Mouse (Mus musculus) cerebellum, adult 11-12 months (tissue): ENCODE data around the gene Osgepl1.
"Not testable (repeated sequence)": the region's sequence is repeated elsewhere in the genome, so short reads cannot be mapped to it uniquely, and the experiment has no call there.

Experiments
- DNase-seq: peaks from one replicate; pipeline ENCODE4 v3.0.0; 2022

Osgepl1 gene

GRCm38 (mm10) chr1:53312989-53313967 lies at the start of gene Osgepl1:
Osgepl1 (plus strand) TSS chr1:53313624.
- peak; percentile 85 for DNase-seq

GRCm38 (mm10) chr1:53264958-53265612 lies 48.3 kb upstream of the Osgepl1 start:
- DNase-seq: not testable (repeated sequence)

GRCm38 (mm10) chr1:53269901-53270300 lies 43.5 kb upstream of the Osgepl1 start:
- no peak for DNase-seq

GRCm38 (mm10) chr1:53272646-53273045 lies 40.8 kb upstream of the Osgepl1 start:
- DNase-seq: peak; percentile 39

- DNase-seq: no peak
These were observed 22.2 kb upstream of the Osgepl1 start for GRCm38 (mm10) chr1:53291197-53291596.

GRCm38 (mm10) chr1:53296581-53297383 lies 16.6 kb upstream of the Osgepl1 start, which contains the start of the genes Pms1, Ormdl1 and Gm28778:
Pms1 (minus strand) TSS chr1:53297018.
Ormdl1 (plus strand) TSS chr1:53297095.
Gm28778 (plus strand) TSS chr1:53297111.
- peak; percentile 96 for DNase-seq

- DNase-seq: no peak
These were observed 12.9 kb upstream of the Osgepl1 start for GRCm38 (mm10) chr1:53300506-53300905.

- DNase-seq: no peak
These were observed 8.4 kb downstream of the Osgepl1 start for GRCm38 (mm10) chr1:53321662-53322344.

GRCm38 (mm10) chr1:53323254-53323653 lies 9.8 kb downstream of the Osgepl1 start:
- no peak for DNase-seq

GRCm38 (mm10) chr1:53324277-53324676 lies 10.9 kb downstream of the Osgepl1 start:
- no peak for DNase-seq

- DNase-seq: no peak
These were observed 11.5 kb downstream of the Osgepl1 start for GRCm38 (mm10) chr1:53324827-53325494.

GRCm38 (mm10) chr1:53333527-53333926 lies 20.1 kb downstream of the Osgepl1 start:
- DNase-seq: not testable (repeated sequence)

- DNase-seq: no peak
These were observed 22.0 kb downstream of the Osgepl1 start for GRCm38 (mm10) chr1:53335465-53335864.

GRCm38 (mm10) chr1:53337403-53337802 lies 24.0 kb downstream of the Osgepl1 start:
- DNase-seq: not testable (repeated sequence)

- DNase-seq: no peak
These were observed 27.6 kb downstream of the Osgepl1 start for GRCm38 (mm10) chr1:53341071-53341470.

GRCm38 (mm10) chr1:53352327-53353261 lies 39.2 kb downstream of the Osgepl1 start, which contains the start of the genes Asdurf, Gm28551 and Asnsd1:
Asdurf (minus strand) TSS chr1:53352619.
Gm28551 (minus strand) TSS chr1:53352667.
Asnsd1 (minus strand) TSS chr1:53352752.
- peak; percentile 97 for DNase-seq

GRCm38 (mm10) chr1:53358988-53359387 lies 45.6 kb downstream of the Osgepl1 start:
- no peak for DNase-seq
